Mouse (Mus musculus) right cerebral cortex, adult 18-20 months (tissue): ENCODE data around the gene Tor1b.

ENCODE experiments used
- DNase-seq: peaks from one replicate; pipeline ENCODE4 v3.0.0; 2022; ENCODE audit warnings: mixed read lengths

Gene Tor1b

GRCm38 (mm10) chr2:30995432-30995996, 42.8 kb downstream of the Tor1b start:
- no peak for DNase-seq

- no peak for DNase-seq
Measured at GRCm38 (mm10) chr2:30998443-30999260, 45.9 kb downstream of the Tor1b start.

DNA sequence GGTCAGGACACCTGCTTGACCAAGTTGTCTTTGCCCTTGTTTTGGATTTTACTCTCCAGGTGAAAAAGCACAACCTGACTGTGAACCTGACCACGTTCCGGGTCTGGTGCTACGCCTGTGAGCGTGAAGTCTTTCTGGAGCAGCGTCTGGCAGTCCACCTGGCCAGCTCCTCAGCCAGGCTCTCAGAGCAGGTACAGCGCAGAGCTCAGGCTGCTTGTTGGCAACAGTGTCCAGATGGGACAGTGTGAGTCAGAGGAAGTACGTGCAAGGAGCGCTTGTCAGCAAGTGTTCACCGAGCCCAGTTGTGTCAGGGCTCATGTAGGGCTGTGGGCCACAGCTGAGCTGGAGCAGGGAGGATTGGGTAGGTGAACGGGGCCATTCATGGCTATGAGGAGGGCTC, 50.1 kb downstream of the Tor1b start:
- no peak for DNase-seq

DNA sequence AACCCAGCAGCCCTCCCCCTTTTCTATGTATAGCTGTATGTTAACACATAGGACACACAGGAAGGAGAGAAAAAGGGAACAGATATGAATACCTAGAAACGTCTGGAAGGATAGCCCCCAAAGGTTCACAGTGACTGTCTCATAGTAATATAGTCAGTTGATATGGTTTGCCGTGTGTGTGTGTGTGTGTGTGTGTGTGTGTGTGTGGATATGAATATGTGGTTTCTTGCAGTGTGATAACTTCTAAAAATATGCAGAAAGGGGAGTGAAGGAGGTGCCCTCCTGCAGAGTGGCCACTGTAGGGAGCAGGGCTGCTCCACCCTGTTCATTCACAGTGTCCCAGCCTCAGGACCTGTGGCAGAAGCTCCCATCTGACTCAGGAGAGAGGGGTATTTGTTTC, 52.7 kb downstream of the Tor1b start:
- DNase-seq, result no peak

GRCm38 (mm10) chr2:31006434-31006833, 53.7 kb downstream of the Tor1b start:
- no peak for DNase-seq

GRCm38 (mm10) chr2:31007208-31007607, 54.4 kb downstream of the Tor1b start:
- no peak for DNase-seq
